Mouse (Mus musculus): Measurements from ENCODE around the gene Csf2rb2. TPM values are rescaled to one million over a fixed set of nuclear protein-coding genes. Genes with fewer than 3 reads are reported as not detected.

Csf2rb2 gene
- polyA plus RNA-seq, 2 experiments from 2014 or later: 0.12 TPM; not detected in 1

- no peak for ATAC-seq
Measured at GRCm38 (mm10) chr15:78254751-78255150, 50.8 kb downstream of the Csf2rb2 start.

- peak; percentile 46 for ATAC-seq
Measured at GRCm38 (mm10) chr15:78248410-78248809, 57.1 kb downstream of the Csf2rb2 start.

GRCm38 (mm10) chr15:78247659-78248058 is 57.9 kb downstream of the Csf2rb2 start:
- ATAC-seq: no peak

- no peak for ATAC-seq
Measured at GRCm38 (mm10) chr15:78246143-78247116, 59.1 kb downstream of the Csf2rb2 start.

- peak; percentile 85 for ATAC-seq
Measured at GRCm38 (mm10) chr15:78244695-78245492, 60.6 kb downstream of the Csf2rb2 start, which contains the start of gene Ncf4. TSS of gene Ncf4 (plus strand) at chr15:78244801.

- no peak for ATAC-seq
Measured at GRCm38 (mm10) chr15:78243774-78244173, 61.7 kb downstream of the Csf2rb2 start.

- no peak for ATAC-seq
Measured at GRCm38 (mm10) chr15:78243061-78243460, 62.5 kb downstream of the Csf2rb2 start.

- ATAC-seq: no peak
Measured at GRCm38 (mm10) chr15:78241335-78241734, 64.2 kb downstream of the Csf2rb2 start.

GRCm38 (mm10) chr15:78239956-78240617 is 65.4 kb downstream of the Csf2rb2 start:
- no peak for ATAC-seq

GRCm38 (mm10) chr15:78239453-78239852 is 66.1 kb downstream of the Csf2rb2 start:
- peak; percentile 74 for ATAC-seq

GRCm38 (mm10) chr15:78234823-78235509 is 70.6 kb downstream of the Csf2rb2 start:
- ATAC-seq: no peak

Other genes with a start within 250 kb of the Csf2rb2 start
- gene Cacng2, start 185.7 kb downstream of the Csf2rb2 start, polyA plus RNA-seq (2017; shearing (Covaris generic)): not detected
- 10 to 100 TPM; 56.6 to 59.4 TPM for gene Ift27, start 131.6 kb downstream of the Csf2rb2 start, polyA plus RNA-seq (2017; shearing (Covaris generic))
- not detected for gene Pvalb, start 99.3 kb downstream of the Csf2rb2 start, polyA plus RNA-seq (2017; shearing (Covaris generic))
- gene Ncf4, start 60.9 kb downstream of the Csf2rb2 start, polyA plus RNA-seq (2017; shearing (Covaris generic)): 100 to 1,000 TPM; 175 to 188 TPM
- gene Csf2rb, start 20.0 kb upstream of the Csf2rb2 start, polyA plus RNA-seq (2017; shearing (Covaris generic)): under 1 TPM; 0.08 to 0.63 TPM
- not detected for gene Tex33, start 90.2 kb upstream of the Csf2rb2 start, polyA plus RNA-seq (2017; shearing (Covaris generic))
- 1 to 10 TPM; 1.6 to 2.8 TPM for gene Tst, start 100.2 kb upstream of the Csf2rb2 start, polyA plus RNA-seq (2017; shearing (Covaris generic))
- 1 to 10 TPM; 1.2 to 5.7 TPM for gene Mpst, start 100.7 kb upstream of the Csf2rb2 start, polyA plus RNA-seq (2017; shearing (Covaris generic))
- gene Kctd17, start 122.8 kb upstream of the Csf2rb2 start, polyA plus RNA-seq (2017; shearing (Covaris generic)): 1 to 10 TPM; 5.1 to 5.5 TPM
- not detected for gene Tmprss6, start 162.9 kb upstream of the Csf2rb2 start, polyA plus RNA-seq (2017; shearing (Covaris generic))
- 100 to 1,000 TPM; 529 to 771 TPM for gene Il2rb, start 189.6 kb upstream of the Csf2rb2 start, polyA plus RNA-seq (2017; shearing (Covaris generic))
- 10 to 100 TPM; 10.2 to 14.3 TPM for gene C1qtnf6, start 225.7 kb upstream of the Csf2rb2 start, polyA plus RNA-seq (2017; shearing (Covaris generic))
- gene Sstr3, start 239.0 kb upstream of the Csf2rb2 start, polyA plus RNA-seq (2017; shearing (Covaris generic)): not detected